Mouse (Mus musculus): ENCODE data around the gene Slco3a1. TPM values are rescaled to one million over a fixed set of nuclear protein-coding genes. Genes with fewer than 3 reads are reported as not detected.

The Slco3a1 gene
- 13.4 and 20.9 TPM in 2 replicates for polyA plus RNA-seq (2011; ENCODE audit: insufficient read length, low read depth, missing spikeins)

DNA sequence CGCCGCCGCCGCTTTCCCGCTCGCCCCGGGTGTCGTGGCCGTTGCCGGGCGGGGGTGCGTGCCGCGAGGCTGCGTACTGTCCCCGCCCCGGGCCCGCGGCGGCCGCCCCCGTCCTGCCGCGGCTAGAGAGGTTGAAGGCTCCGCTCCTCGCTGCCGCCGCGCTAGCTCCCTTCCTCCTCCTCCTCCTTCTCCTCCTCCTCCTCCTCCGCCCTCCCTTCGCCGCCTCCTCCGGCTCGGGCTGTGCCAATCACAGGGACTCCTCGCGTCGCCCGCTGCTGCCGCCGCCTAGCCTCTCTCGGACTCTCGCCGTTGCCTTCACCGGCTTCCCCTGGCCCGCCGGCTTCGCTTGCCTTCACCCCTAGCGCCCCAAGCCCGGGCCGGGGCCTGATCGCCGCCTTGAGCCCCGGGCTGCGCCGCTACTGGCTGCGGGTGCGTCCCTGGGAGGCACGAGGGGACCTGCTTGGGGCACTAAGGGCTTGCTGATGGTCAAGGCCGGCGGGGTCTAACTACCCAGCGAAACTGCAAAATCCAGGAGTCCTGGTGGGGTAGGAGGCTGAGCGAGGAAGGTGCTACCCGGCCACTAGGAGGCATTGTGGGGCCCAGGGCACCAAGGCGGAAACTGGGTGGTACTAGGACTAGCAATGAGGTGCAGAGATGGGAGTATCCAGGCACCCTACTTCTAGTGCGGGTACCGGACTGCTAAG lies at the start of gene Slco3a1:
TSS of gene Slco3a1 (minus strand) at position 173 of the 704 bp plus-strand sequence.
- TF ChIP-seq POLR2A (IDR thresholded peaks at IDR 0.05; ENCODE audit: low read depth, low read length): peak; percentile 74
- TF ChIP-seq CTCF (IDR thresholded peaks at IDR 0.05; ENCODE audit: borderline replicate concordance, insufficient read depth, low read length): peak; percentile 85
- peak within 1 kb of the TSS; percentile 49 for H3K4me3 ChIP-seq (ENCODE audit: insufficient read depth, low read length)
- H3K4me1 ChIP-seq (ENCODE audit: control insufficient read depth, insufficient read depth, low read length): peaks cover 6% of the 10 kb centered on the region
- H3K27ac ChIP-seq (ENCODE audit: insufficient read depth, low read length): peak within 1 kb of the TSS; percentile 12

GRCm38 (mm10) chr7:74600996-74601395 lies 46.4 kb upstream of the Slco3a1 start:
- no peak overlapping the region for H3K4me3 ChIP-seq (ENCODE audit: insufficient read depth, low read length)
- no peaks in the 10 kb centered on the region for H3K4me1 ChIP-seq (ENCODE audit: control insufficient read depth, insufficient read depth, low read length)
- H3K27ac ChIP-seq (ENCODE audit: insufficient read depth, low read length): no peak overlapping the region
- TF ChIP-seq POLR2A (IDR thresholded peaks at IDR 0.05; ENCODE audit: low read depth, low read length): no peak
- TF ChIP-seq CTCF (IDR thresholded peaks at IDR 0.05; ENCODE audit: borderline replicate concordance, insufficient read depth, low read length): no peak

DNA sequence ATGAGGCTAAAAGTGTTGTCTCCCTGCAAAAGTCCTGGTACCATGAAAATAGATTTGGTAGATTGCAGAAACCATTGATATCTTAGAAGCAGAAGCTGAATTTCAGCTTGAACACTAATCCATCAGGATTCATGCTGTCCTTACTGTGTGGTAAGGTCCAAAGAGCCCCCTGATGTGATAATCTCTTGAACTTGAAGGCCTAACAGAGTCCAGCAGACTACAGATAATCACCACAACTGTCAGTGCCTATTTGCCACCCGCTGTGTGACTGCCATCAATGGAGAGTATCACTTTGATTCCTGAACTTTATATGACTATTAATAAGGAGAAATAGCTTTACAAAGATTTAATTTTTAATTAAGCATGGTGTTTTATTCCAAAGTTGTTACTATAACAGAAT lies 24.8 kb upstream of the Slco3a1 start:
- H3K27ac ChIP-seq (ENCODE audit: insufficient read depth, low read length): no peak overlapping the region
- TF ChIP-seq CTCF (IDR thresholded peaks at IDR 0.05; ENCODE audit: borderline replicate concordance, insufficient read depth, low read length) (no peak), POLR2A (IDR thresholded peaks at IDR 0.05; ENCODE audit: low read depth, low read length) (no peak)
- H3K4me3 ChIP-seq (ENCODE audit: insufficient read depth, low read length): no peak overlapping the region
- H3K4me1 ChIP-seq (ENCODE audit: control insufficient read depth, insufficient read depth, low read length): no peaks in the 10 kb centered on the region

DNA sequence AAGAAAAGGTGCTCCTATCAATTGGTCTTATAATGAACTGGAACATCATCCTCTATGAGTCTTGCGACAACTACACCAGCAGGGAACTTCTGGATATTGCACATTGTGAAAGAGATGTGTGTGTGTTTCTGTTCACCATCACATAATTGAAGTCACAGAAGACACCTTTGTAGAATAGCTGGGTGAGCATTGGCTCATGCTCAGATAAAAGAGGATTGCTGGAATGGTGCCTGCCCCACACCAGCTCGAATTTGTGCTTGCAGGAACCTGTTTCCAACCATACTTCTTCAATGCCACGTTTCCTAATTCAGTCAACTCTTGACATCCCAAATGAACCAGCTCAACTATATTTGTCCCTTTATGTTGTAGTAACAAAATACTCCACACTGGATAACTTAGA lies 21.1 kb upstream of the Slco3a1 start:
- no peaks in the 10 kb centered on the region for H3K4me1 ChIP-seq (ENCODE audit: control insufficient read depth, insufficient read depth, low read length)
- no peak overlapping the region for H3K4me3 ChIP-seq (ENCODE audit: insufficient read depth, low read length)
- TF ChIP-seq POLR2A (IDR thresholded peaks at IDR 0.05; ENCODE audit: low read depth, low read length) (no peak), CTCF (IDR thresholded peaks at IDR 0.05; ENCODE audit: borderline replicate concordance, insufficient read depth, low read length) (no peak)
- no peak overlapping the region for H3K27ac ChIP-seq (ENCODE audit: insufficient read depth, low read length)

GRCm38 (mm10) chr7:74555416-74555815 lies 836 bp upstream of the Slco3a1 start:
- TF ChIP-seq CTCF (IDR thresholded peaks at IDR 0.05; ENCODE audit: borderline replicate concordance, insufficient read depth, low read length): peak; percentile 19; the same call in 1 of the 2 replicates
- TF ChIP-seq POLR2A (IDR thresholded peaks at IDR 0.05; ENCODE audit: low read depth, low read length): no peak
- H3K27ac ChIP-seq (ENCODE audit: insufficient read depth, low read length): no peak overlapping the region
- peaks cover 6% of the 10 kb centered on the region for H3K4me1 ChIP-seq (ENCODE audit: control insufficient read depth, insufficient read depth, low read length)
- peak overlapping the region; percentile 49 for H3K4me3 ChIP-seq (ENCODE audit: insufficient read depth, low read length)

DNA sequence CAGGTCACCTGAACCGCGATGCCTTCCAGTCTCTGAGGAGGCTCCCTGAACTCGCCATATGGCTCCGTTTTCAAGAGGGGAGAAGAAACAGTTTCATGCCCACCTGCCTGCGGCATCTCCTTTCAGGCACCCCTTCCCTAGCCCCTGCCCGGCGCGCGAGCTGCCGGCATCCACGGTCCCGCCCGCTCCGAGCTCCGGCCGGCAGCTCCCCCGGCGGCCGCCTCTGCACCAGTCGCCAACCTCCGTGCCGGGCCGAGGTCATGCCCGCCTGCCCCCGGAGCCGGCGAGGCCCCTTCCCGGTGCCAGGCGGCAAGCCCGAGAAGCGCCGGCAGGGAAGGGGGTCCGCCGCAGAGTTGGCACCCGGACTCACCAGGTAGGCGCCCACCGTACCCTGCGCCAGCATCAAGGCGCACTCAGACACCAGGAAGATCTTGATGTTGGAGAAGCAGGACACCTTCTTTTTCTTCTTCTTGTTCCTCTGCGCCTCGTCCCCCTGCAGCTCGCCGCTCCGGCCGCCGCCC lies 479 bp downstream of the Slco3a1 start:
- no peak overlapping the region for H3K27ac ChIP-seq (ENCODE audit: insufficient read depth, low read length)
- H3K4me1 ChIP-seq (ENCODE audit: control insufficient read depth, insufficient read depth, low read length): peaks cover 6% of the 10 kb centered on the region
- peak overlapping the region; percentile 49 for H3K4me3 ChIP-seq (ENCODE audit: insufficient read depth, low read length)
- no peak for TF ChIP-seq CTCF (IDR thresholded peaks at IDR 0.05; ENCODE audit: borderline replicate concordance, insufficient read depth, low read length)

DNA sequence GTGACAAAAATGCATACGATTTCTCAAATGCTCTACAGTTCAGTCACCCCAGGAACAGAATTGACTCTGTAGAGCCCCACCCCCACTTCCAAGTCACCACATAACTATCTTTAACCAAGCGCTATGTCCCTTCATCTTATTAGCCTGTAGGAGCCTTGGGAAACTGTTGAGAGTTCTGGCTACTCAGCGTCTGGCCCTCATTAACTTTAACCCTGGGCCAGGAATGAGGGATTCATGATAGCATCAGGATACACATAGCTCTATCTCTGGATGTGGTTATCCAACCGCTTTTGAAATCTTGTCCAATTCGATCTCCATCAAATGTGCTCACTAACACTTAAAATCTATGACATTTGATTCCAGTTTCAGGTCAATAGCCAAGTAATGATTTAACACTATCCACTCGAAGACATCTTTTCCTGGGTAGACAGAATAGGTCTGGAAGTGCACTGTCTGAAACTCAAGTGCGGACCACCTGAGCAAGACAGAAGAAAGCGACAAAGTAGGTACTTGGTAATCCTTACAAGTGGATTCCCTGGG lies 1.4 kb downstream of the Slco3a1 start:
- peak overlapping the region; percentile 49 for H3K4me3 ChIP-seq (ENCODE audit: insufficient read depth, low read length)
- TF ChIP-seq CTCF (IDR thresholded peaks at IDR 0.05; ENCODE audit: borderline replicate concordance, insufficient read depth, low read length): no peak
- TF ChIP-seq POLR2A (IDR thresholded peaks at IDR 0.05; ENCODE audit: low read depth, low read length): no peak
- H3K4me1 ChIP-seq (ENCODE audit: control insufficient read depth, insufficient read depth, low read length): peaks cover 6% of the 10 kb centered on the region
- H3K27ac ChIP-seq (ENCODE audit: insufficient read depth, low read length): no peak overlapping the region

DNA sequence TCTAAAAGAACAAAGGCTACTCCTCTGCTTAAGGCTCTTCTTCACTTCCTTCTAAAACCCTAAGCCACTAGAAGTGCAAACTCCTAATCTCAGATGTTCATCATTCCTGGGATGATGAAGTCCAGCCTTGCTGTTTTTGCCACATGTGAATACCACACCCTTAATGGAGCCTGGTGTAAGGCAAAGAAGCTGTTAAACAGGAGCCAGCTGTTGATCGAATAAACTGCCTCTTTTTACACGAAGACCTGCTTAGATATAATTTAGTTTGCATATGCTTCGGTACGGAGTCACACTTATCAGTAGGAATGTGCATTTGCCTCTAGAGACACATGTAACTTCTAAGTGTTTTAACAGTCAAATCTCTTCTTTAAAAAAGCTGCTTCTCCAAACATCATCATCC lies 2.0 kb downstream of the Slco3a1 start:
- H3K4me3 ChIP-seq (ENCODE audit: insufficient read depth, low read length): no peak overlapping the region; the same call in 1 of the 2 replicates
- TF ChIP-seq CTCF (IDR thresholded peaks at IDR 0.05; ENCODE audit: borderline replicate concordance, insufficient read depth, low read length) (no peak), POLR2A (IDR thresholded peaks at IDR 0.05; ENCODE audit: low read depth, low read length) (no peak)
- peaks cover 6% of the 10 kb centered on the region for H3K4me1 ChIP-seq (ENCODE audit: control insufficient read depth, insufficient read depth, low read length)
- H3K27ac ChIP-seq (ENCODE audit: insufficient read depth, low read length): no peak overlapping the region; the same call in 1 of the 2 replicates

DNA sequence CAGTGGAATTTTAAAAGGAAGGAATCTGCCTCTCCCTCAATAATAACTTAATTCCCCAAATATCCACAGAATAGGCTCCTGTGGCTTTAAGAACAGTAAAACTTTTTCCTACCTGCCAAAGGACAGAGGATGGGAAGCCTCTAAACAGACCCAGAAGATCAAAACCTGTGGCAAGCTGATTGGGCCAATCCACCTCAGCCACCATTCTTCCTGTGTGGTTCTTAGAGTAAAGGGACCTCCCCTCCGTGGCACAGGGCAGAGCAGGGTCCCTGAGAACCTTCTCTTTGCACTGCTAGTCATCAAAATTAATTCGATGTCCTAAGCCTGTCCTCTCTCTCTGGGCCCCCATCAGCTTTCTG lies 2.6 kb downstream of the Slco3a1 start:
- H3K27ac ChIP-seq (ENCODE audit: insufficient read depth, low read length): no peak overlapping the region
- peaks cover 6% of the 10 kb centered on the region for H3K4me1 ChIP-seq (ENCODE audit: control insufficient read depth, insufficient read depth, low read length)
- no peak for TF ChIP-seq CTCF (IDR thresholded peaks at IDR 0.05; ENCODE audit: borderline replicate concordance, insufficient read depth, low read length)
- H3K4me3 ChIP-seq (ENCODE audit: insufficient read depth, low read length): no peak overlapping the region

- no peak overlapping the region for H3K27ac ChIP-seq (ENCODE audit: insufficient read depth, low read length)
Measured at GRCm38 (mm10) chr7:74551338-74551999, 3.1 kb downstream of the Slco3a1 start.

More at GRCm38 (mm10) chr7:74551338-74551999, 3.1 kb downstream of the Slco3a1 start:
- Histone ChIP-seq H3K4me1 (ENCODE audit: control insufficient read depth, insufficient read depth, low read length) (peaks cover 6% of the 10 kb centered on the region), H3K4me3 (ENCODE audit: insufficient read depth, low read length) (no peak overlapping the region)
- TF ChIP-seq POLR2A (IDR thresholded peaks at IDR 0.05; ENCODE audit: low read depth, low read length) (no peak), CTCF (IDR thresholded peaks at IDR 0.05; ENCODE audit: borderline replicate concordance, insufficient read depth, low read length) (no peak)
